Comparison of ENCODE assay signal across 9 mouse cellular contexts in the genomic region with DNA sequence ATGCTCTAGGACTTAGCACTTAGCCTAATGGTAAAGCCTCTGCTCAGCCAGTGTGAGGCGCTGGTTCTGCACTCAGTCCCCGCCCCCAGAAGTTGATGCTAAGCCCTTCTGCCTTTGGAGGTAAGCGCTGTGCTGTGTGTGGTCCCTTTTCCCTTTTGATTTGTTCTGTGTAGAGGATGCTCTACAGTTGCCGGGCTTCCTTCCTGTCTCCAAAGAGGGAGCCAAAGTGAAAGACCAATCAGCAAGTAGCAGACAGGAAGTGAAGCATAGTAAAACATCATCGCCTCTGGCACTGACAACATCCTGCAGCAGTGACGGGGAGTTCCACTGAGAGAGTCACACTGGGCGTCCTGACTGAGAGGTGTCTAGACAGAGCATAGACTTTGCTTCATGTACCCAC. TPM values are rescaled to one million over a fixed set of nuclear protein-coding genes. Genes with fewer than 3 reads are reported as not detected.
A peak's percentile ranks its signal among the peaks of the same experiment; 100 is the strongest.
DNase-seq lines count a peak whose midpoint lies in the region; ATAC-seq and TF ChIP-seq lines count a peak whose summit lies in the region.
"Had no signal": no experiment of that assay in that cellular context is flagged by ENCODE, and none has a peak within 500 bp of the region (broad histone marks: within the 10 kb centered on the region; RNA-seq: fewer than 3 reads in every experiment).

No protein-coding gene starts in this region.

- peak; percentile 32; the same call in 1 of the 2 replicates for TF ChIP-seq CTCF in bone marrow, adult 2 months (IDR thresholded peaks at IDR 0.05; ENCODE audit: control insufficient read depth, insufficient read depth, low read length)
- no peak for TF ChIP-seq CTCF in left cerebral cortex, adult 2 months (IDR thresholded peaks at IDR 0.05)

- peak; percentile 33 to 59 for DNase-seq in heart, adult 9 months (ENCODE audit: low spot score in 2 of 2)
- DNase-seq in B cell, adult 2 months = peak; percentile 31 to 39
- peak; percentile 26 to 44 for DNase-seq in lung, postnatal 4 days
- no peak for DNase-seq in left cerebral cortex, adult 2 months (ENCODE audit: extremely low spot score in 1 of 2, low spot score in 2 of 2)
- no peak for DNase-seq in left cerebral cortex, adult 11 months (ENCODE audit: low spot score)
- DNase-seq in spleen, postnatal 10 days (ENCODE audit: low spot score in 2 of 2) = no peak

- TF ChIP-seq POLR2A in bone marrow, adult 2 months (IDR thresholded peaks at IDR 0.05; ENCODE audit: borderline replicate concordance, control insufficient read depth, low read depth, low read length) = no peak

- H3K4me2 ChIP-seq in heart, embryonic 12.5 days = no peak overlapping the region

- no peak overlapping the region for H3K4me3 ChIP-seq in heart, embryonic 12.5 days
- no peak overlapping the region for H3K4me3 ChIP-seq in bone marrow, adult 2 months (replicated peaks; ENCODE audit: control insufficient read depth, low read depth, low read length)
- H3K4me3 ChIP-seq in left cerebral cortex, adult 2 months = no peak overlapping the region

- H3K27ac ChIP-seq in heart, embryonic 12.5 days (ENCODE audit: poor library complexity, severe bottlenecking) = no peak overlapping the region
- no peak overlapping the region for H3K27ac ChIP-seq in bone marrow, adult 2 months (ENCODE audit: control insufficient read depth, insufficient read depth, low read depth, low read length, poor library complexity)
- H3K27ac ChIP-seq in left cerebral cortex, adult 2 months = no peak overlapping the region

- no peaks in the 10 kb centered on the region for H3K9me3 ChIP-seq in heart, embryonic 12.5 days (replicated peaks)

- no peak overlapping the region for H3K9ac ChIP-seq in heart, embryonic 12.5 days

- intact Hi-C loops in left cerebral cortex, adult 2 months (cut with DNase I) = loop anchor here (5.0 kb wide), 1 partner anchor 122 kb away; no protein-coding TSS in a partner anchor

- no peaks in the 10 kb centered on the region for H3K27me3 ChIP-seq in heart, embryonic 12.5 days (replicated peaks)

- 57% methylated on average over 7 of the region's 7 CpGs for WGBS in heart, embryonic 12.5 days
- 43% methylated on average over 7 of the region's 7 CpGs for WGBS in bone marrow, adult 2 months

- no peaks in the 10 kb centered on the region for H3K36me3 ChIP-seq in heart, embryonic 12.5 days

- H3K4me1 ChIP-seq in heart, embryonic 12.5 days (replicated peaks) = no peaks in the 10 kb centered on the region
- peaks cover 5% of the 10 kb centered on the region for H3K4me1 ChIP-seq in bone marrow, adult 2 months (ENCODE audit: control insufficient read depth, insufficient read depth, low read length)

- ATAC-seq in heart, embryonic 12.5 days (ENCODE audit: insufficient number of reproducible peaks, low FRiP score) = no peak
- ATAC-seq: hindbrain, embryonic 16.5 days had no signal

RNA-seq across cellular contexts. Expression of a gene that starts 11.2 kb away (rescaled TPM):
- polyA plus RNA-seq in heart, embryonic 12.5 days (2016; fragmentation: Nextera tagmentation; extraction: Ambion mirVana) = 0.08 TPM in 1 of 2 replicates, not detected in the other
- polyA plus RNA-seq in bone marrow, adult 2 months (2011; ENCODE audit: insufficient read depth, insufficient read length, low replicate concordance, missing spikeins) = not detected in 2 replicates
- total RNA-seq in left cerebral cortex, adult 2 months (2021) = not detected
- polyA plus RNA-seq: hindbrain, embryonic 16.5 days had no signal

RNA-seq across cellular contexts. Expression of a gene that starts 11.3 kb away (rescaled TPM):
- 0.68 and 0.73 TPM in 2 replicates for polyA plus RNA-seq in heart, embryonic 12.5 days (2016; fragmentation: Nextera tagmentation; extraction: Ambion mirVana)
- not detected in 2 replicates for polyA plus RNA-seq in bone marrow, adult 2 months (2011; ENCODE audit: insufficient read depth, insufficient read length, low replicate concordance, missing spikeins)
- total RNA-seq in left cerebral cortex, adult 2 months (2021) = 1 to 10 TPM; 1.5 to 1.9 TPM

RNA-seq across cellular contexts. Expression of a gene that starts 15.3 kb away (rescaled TPM):
- polyA plus RNA-seq in heart, embryonic 12.5 days (2016; fragmentation: Nextera tagmentation; extraction: Ambion mirVana) = 12.0 and 14.9 TPM in 2 replicates
- polyA plus RNA-seq in bone marrow, adult 2 months (2011; ENCODE audit: insufficient read depth, insufficient read length, low replicate concordance, missing spikeins) = 1.9 and 4.7 TPM in 2 replicates
- total RNA-seq in left cerebral cortex, adult 2 months (2021) = 10 to 100 TPM in 1 of 2 experiments, 1 to 10 TPM in 1; 9.2 to 10.8 TPM

RNA-seq across cellular contexts. Expression of a gene that starts 15.4 kb away (rescaled TPM):
- polyA plus RNA-seq in heart, embryonic 12.5 days (2016; fragmentation: Nextera tagmentation; extraction: Ambion mirVana) = 34.3 and 35.0 TPM in 2 replicates
- 22.6 and 65.3 TPM in 2 replicates for polyA plus RNA-seq in bone marrow, adult 2 months (2011; ENCODE audit: insufficient read depth, insufficient read length, low replicate concordance, missing spikeins)
- 100 to 1,000 TPM; 124 to 128 TPM for total RNA-seq in left cerebral cortex, adult 2 months (2021)

RNA-seq across cellular contexts. Expression of a gene that starts 44.4 kb away (rescaled TPM):
- polyA plus RNA-seq in heart, embryonic 12.5 days (2016; fragmentation: Nextera tagmentation; extraction: Ambion mirVana) = 2.9 and 3.0 TPM in 2 replicates
- 0.32 and 0.45 TPM in 2 replicates for polyA plus RNA-seq in bone marrow, adult 2 months (2011; ENCODE audit: insufficient read depth, insufficient read length, low replicate concordance, missing spikeins)
- total RNA-seq in left cerebral cortex, adult 2 months (2021) = 10 to 100 TPM; 18.6 to 19.5 TPM

Comparison
In these comparisons a context has a peak if more than half of its experiments do, and no peak if none do; other contexts are left out.
1. DNase-seq: peak in heart, adult 9 months (2 of 2), B cell, adult 2 months (2 of 2) and lung, postnatal 4 days (2 of 2); none in left cerebral cortex, adult 2 months (0 of 2), left cerebral cortex, adult 11 months (single experiment) and spleen, postnatal 10 days (0 of 2).